Mouse (Mus musculus) layer of hippocampus, adult 6 months (tissue): ENCODE results near the gene Agap3. TPM values are rescaled to one million over a fixed set of nuclear protein-coding genes. Genes with fewer than 3 reads are reported as not detected.

ENCODE experiments used
- long read RNA-seq, 2 experiments: library from polyadenylated mRNA; unstranded; transcript quantifications; one replicate each; pipeline ENCODE4 v2.0.0; 2019 to 2020
- polyA plus RNA-seq: library from polyadenylated mRNA; unstranded; fragments of <200 nt; fragmentation: Nextera tagmentation; gene quantifications from 2 replicates; pipeline ENCODE4 v1.2.3, GENCODE M21; 2021

Gene Agap3
- polyA plus RNA-seq: 66.1 and 69.7 TPM in 2 replicates
- long read RNA-seq, experiment 1, partial matches to known transcripts: 62 of 74 reads
- long read RNA-seq, experiment 1, other reads (novel, unspliced or antisense): 6 of 74 reads
- long read RNA-seq, experiment 2, transcript Agap3-204 (9 exons, 1,061 nt): major isoform, 8 of 94 reads
- long read RNA-seq, experiment 2, partial matches to known transcripts: 60 of 94 reads
- long read RNA-seq, experiment 2, other reads (novel, unspliced or antisense): 20 of 94 reads

DNA sequence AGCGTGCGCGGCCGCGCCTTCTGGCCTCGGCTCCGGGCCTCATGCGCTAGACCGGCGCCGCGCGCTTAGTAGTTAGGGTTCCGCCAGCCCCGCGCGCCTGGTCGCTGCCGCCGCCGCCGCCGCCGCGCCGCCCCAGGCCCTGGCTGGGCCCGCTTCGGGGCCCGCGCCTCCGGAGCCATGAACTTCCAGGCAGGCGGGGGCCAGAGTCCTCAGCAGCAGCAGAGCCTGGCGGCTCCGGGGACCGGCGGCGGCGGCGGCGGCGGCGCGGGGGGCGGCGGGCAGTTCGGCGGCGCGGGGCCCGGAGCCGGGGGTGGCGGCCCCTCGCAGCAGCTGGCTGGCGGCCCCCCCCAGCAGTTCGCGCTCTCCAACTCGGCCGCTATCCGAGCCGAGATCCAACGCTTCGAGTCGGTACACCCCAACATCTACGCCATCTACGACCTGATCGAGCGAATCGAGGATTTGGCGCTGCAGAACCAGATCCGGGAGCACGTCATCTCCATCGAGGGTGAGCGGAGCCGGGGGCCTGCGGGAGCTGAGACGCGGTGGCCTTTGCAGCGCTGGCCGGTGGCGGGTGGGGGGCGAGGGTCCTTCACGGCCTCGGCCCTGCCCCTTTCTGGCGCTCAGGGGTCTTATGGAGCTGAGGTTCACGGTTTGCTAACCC lies at the start of gene Agap3:
Gene Agap3 (plus strand): TSS at position 148 of the 661 bp plus-strand sequence.

DNA sequence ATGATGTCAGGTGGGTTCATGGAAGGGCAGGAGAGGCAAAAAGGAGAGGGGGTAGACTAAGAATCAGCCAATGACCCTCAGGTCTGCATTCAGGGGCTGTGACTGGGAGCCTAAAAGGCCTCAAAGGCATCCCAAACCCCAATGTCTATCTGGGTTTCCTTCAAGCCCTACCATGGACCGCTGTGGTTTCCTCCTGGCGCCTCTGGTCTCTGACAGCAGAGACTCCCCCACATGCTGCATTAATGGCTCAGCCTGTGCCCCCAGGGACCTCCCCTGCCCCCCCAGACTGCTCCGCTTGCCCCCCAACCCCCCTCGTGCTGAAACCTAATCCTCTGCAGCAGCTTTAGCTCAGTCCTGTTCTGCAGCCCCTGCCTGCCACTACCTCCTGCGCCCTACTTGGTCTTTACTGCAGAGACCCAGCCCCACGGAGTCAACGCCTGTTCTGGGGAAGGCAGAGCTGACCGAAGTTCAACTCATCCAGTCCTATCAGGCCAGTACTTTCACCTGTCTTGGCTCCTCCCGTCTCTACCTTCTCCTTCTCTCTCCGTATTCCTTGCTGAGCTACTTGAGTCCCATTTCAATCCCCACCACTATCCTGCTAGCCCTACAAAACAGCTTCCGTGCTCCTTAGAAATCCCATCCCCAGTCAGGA lies 38.8 kb upstream of the Agap3 start, which contains the start of gene Asic3:
Gene Asic3 (plus strand): TSS at position 351 of the 652 bp plus-strand sequence.

DNA sequence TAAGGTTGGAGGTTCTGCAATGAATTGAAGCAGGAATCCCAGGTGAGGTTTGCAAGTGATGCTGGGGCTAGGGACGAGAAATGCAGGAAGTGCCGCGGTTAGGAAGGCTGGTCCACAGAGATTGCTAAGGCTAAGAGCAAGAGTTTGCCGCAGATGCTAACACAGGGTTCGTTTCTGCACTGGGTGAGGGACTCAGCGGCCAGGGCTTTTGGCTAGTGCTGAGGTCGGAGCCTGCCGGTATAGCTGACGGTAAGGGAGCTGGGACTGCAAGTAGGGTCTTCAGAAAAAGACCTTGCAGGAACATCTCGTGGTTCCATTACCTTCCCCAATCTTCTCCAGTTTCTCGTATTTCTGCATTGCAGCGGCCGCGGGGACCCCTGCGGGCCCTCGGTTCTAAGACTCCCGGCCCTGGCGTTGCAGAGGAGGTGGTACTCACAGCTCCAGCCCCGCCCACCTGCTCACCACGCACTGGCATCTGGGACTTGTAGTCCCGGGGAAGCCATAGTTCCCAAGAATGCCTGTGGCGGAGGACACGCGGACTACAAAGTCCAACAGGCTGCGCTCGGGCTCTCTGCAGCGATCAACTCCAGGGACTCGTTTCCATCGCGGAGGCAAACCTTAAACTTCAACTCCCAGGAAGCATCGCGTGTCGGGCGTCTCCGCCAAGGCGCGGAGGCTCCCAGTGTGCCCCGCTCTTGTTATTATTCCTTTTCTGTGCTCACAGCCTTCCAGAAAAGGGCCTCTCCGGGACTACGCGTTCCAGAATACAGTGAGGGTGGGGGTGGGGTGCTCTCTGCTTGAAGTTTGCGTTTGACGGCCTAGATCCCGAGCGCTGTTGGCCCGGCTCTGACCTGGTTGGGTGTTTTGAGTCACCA lies 28.6 kb upstream of the Agap3 start, which contains the start of the genes Cdk5 and Slc4a2:
Gene Cdk5 (minus strand): TSS at position 402 of the 875 bp plus-strand sequence.
Gene Slc4a2 (plus strand): TSS at position 709 of the 875 bp plus-strand sequence.

DNA sequence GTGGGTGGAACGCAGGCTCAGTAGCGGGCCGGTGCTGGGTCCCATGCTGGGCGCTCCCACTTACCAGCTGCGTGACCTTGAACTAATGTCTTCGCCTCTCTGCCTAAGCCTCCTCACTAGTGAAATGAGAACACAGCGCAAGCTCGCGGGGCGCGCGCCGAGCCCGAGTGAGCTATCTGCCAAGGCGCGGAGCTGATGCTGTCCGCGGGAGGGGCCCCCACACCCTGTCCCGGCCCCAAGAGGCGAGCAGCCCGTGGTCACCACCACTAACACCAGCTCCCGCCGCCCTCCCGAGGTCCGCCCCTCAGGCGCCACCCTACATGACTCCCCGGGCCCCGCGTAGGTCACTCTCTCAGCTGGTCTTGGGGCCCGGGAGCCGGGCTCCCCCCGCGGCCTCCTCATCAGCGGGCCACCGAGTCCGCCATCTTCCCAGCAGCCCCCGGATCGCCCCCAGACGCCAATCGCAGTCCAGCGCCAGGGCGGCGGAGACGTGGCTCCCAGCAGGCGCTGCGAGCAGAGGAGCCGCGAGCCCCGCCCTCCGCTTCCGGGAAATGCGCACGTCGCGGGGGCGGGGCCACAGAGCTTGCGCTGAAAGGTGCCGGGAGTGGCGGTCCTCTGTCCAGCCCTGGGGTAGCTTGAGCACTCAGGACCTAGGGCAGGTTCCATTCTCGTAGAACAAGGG lies 7.1 kb upstream of the Agap3 start, which contains the start of gene Fastk:
Gene Fastk (minus strand): TSS at position 542 of the 682 bp plus-strand sequence.

DNA sequence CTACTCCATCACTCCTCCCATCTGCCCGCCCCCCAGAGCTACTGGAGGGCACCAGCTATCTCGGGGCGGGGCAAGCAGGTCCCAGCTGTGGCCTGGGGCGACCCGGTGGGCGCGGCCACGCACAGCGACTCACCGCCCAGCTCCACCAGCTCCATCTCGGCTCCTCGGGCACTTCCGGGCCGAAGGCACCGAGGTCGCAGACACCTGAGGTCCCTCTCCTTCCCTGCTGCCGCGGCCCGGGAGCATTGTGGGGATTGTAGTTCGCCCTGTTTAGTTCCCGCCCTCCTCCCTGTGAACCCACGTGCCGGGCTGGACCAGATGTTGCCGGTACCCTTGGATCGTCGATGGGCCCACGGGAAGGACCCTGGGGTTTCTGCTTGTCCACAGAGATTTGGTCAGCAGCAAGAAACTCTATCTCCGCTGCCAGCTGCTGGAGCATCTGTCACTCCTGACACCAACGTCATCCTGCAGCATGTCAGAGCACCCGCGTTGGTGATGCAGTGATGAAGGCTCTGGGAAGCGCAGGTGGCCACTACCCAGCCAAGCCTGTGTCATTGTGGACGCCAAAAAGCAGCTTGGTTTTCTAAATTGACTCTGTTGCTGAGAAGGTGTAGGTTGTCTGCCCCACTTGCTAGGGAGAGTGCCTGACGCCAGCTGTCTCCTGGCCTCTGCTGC lies 4.2 kb upstream of the Agap3 start, which contains the start of gene Tmub1:
Gene Tmub1 (minus strand): TSS at position 231 of the 675 bp plus-strand sequence.

DNA sequence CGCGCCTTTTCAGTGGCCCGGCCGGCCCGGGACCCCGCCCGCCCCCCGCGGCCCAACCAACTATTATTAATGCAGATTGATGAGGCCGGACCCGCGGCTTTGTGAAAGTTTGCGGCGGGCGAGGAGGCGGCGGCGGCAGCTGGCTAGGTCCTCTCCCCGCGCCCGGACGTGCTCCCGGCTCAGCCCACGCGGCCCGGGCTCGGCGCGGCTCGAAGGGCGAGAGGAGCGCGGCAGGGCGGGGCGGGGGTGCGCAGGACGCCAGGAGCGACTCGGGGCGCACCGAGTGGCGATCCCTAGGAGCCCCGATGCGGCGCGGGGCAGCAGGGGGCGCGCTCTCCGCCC lies 74.9 kb downstream of the Agap3 start, which contains the start of gene Gbx1:
Gene Gbx1 (minus strand): TSS at position 314 of the 342 bp plus-strand sequence.

DNA sequence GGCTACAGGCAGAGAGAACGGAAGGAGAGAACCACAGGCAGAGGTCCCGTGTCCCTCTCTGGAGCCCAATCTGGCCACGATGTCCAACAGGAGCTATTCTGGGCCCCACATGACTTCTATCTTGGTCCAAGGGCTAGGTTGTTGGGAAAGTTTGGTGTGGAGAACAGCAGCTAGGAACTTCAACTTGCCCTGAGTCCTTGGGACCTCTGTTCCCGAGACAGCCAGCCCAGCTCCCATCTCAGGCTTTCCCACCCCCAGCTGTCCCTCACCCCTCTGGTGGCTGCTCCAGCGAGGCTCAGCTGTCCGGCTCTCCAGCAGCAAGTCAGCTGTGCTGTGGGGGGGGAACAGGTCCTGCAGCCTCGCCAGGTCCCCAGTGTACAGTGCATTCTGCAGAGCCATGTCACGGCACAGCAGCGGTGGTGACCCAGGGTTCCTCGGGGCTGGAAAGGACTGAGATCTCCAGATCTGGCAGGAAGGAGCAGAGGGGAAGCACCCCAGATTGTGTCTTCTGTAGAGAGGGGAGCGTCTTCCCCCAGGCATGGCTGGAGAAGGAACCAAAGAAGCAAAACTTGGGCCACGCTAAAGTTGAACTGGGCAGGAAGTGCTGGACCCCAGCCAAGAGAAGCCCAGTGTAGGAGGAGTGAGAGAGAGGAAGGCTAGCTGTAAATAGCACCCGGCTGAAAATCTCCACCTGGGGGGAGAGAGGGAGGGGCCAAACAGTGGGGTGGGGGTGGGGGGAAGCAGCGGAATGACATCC lies 88.6 kb downstream of the Agap3 start, which contains the start of gene Asb10:
Gene Asb10 (minus strand): TSS at position 592 of the 757 bp plus-strand sequence.

Other genes starting within 250 kb of the Agap3 start
- gene Kcnh2, start 100.6 kb upstream of the Agap3 start, polyA plus RNA-seq: 3.3 and 4.7 TPM in 2 replicates
- 1.2 TPM in 2 replicates for gene Nos3, start 87.4 kb upstream of the Agap3 start, polyA plus RNA-seq
- 2.4 and 2.5 TPM in 2 replicates for gene Atg9b, start 60.0 kb upstream of the Agap3 start, polyA plus RNA-seq
- gene Abcb8, start 58.5 kb upstream of the Agap3 start, polyA plus RNA-seq: 43.5 and 52.0 TPM in 2 replicates
- gene Asic3, start 38.8 kb upstream of the Agap3 start, polyA plus RNA-seq: not detected in 2 replicates
- gene Cdk5, start 28.6 kb upstream of the Agap3 start, polyA plus RNA-seq: 126 and 130 TPM in 2 replicates
- gene Slc4a2, start 28.3 kb upstream of the Agap3 start, polyA plus RNA-seq: 7.7 and 28.6 TPM in 2 replicates
- gene Fastk, start 6.9 kb upstream of the Agap3 start, polyA plus RNA-seq: 137 and 164 TPM in 2 replicates
- 28.7 and 29.8 TPM in 2 replicates for gene Tmub1, start 4.3 kb upstream of the Agap3 start, polyA plus RNA-seq
- 0.04 TPM in 1 of 2 replicates, not detected in the other for gene Gbx1, start 75.0 kb downstream of the Agap3 start, polyA plus RNA-seq
- gene Asb10, start 88.8 kb downstream of the Agap3 start, polyA plus RNA-seq: 0.38 and 0.40 TPM in 2 replicates
- not detected in 2 replicates for gene 4931409K22Rik, start 104.6 kb downstream of the Agap3 start, polyA plus RNA-seq
- 71.2 and 72.9 TPM in 2 replicates for gene Abcf2, start 125.3 kb downstream of the Agap3 start, polyA plus RNA-seq
- 12.2 and 15.9 TPM in 2 replicates for gene Chpf2, start 134.6 kb downstream of the Agap3 start, polyA plus RNA-seq
- gene Smarcd3, start 172.2 kb downstream of the Agap3 start, polyA plus RNA-seq: 8.8 and 9.1 TPM in 2 replicates
- 25.7 and 26.7 TPM in 2 replicates for gene Nub1, start 233.4 kb downstream of the Agap3 start, polyA plus RNA-seq